Mouse (Mus musculus) hematopoietic stem cell, adult 5-6 weeks (primary cell): ENCODE results near the gene Gpr107. TPM values are rescaled to one million over a fixed set of nuclear protein-coding genes. Genes with fewer than 3 reads are reported as not detected.

Experiments
- ATAC-seq, 2 experiments: fragments of 125-278 bp in 1 of 2; replicated peaks in 1 of 2; 2 replicates each; pipeline ENCODE4 v1.8.0; 2016 to 2017; ENCODE audit warnings: inconsistent platforms in 2 of 2, mild to moderate bottlenecking in 2 of 2, moderate number of reproducible peaks in 2 of 2, low read depth in 1 of 2, moderate TSS enrichment in 1 of 2; ENCODE audit not compliant: low FRiP score in 2 of 2, poor library complexity in 2 of 2, severe bottlenecking in 2 of 2, insufficient read depth in 1 of 2, low TSS enrichment in 1 of 2
- total RNA-seq: library from RNA; stranded (forward); fragments of 172-1452, 232-1000 nt; gene quantifications from 2 replicates; pipeline ENCODE4 v1.2.3, GENCODE M21; 2017

Gene Gpr107
- total RNA-seq, 1 experiment from 2014 or later: 11.8 TPM

DNA sequence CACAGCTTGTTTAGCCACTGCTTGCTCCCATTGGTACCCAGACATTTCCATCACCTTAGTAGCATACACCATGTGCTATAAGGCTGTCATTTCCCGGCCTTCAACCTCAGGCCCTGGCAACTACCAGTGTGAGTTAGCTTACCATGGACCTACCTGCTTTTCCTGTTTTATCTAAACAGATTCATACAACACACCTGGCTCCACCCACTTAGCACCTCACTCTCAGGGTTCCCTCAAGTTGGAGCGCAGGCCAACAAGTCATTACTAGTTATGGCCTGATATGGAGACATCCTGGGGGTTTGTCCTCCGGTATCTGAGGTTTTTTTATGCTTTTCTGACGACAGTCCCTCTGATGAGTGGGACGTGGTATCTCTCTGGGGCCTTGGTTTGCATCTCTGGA, 28.6 kb upstream of the Gpr107 start:
- ATAC-seq: no peak

DNA sequence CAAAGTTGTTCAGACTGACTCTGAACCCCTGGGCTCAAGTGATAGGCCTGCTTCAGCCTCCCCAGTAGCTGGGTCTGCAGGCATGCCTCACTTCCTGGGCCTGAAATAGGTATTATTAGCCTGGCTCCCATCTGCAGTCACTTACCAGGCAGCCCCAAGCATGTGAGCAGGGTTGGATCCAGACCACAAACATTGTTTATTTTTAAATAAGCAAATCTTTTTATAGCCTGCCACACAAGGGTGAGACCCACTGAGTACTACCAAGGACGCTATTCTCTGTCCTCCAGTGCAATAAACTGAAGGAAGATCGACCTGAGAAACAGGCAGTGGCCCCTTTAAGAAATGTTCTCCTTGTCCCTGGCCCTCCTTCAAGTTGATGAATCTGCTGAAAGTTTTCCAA, 27.4 kb upstream of the Gpr107 start:
- no peak for ATAC-seq

GRCm38 (mm10) chr2:31125156-31125555, 27.0 kb upstream of the Gpr107 start:
- no peak for ATAC-seq

DNA sequence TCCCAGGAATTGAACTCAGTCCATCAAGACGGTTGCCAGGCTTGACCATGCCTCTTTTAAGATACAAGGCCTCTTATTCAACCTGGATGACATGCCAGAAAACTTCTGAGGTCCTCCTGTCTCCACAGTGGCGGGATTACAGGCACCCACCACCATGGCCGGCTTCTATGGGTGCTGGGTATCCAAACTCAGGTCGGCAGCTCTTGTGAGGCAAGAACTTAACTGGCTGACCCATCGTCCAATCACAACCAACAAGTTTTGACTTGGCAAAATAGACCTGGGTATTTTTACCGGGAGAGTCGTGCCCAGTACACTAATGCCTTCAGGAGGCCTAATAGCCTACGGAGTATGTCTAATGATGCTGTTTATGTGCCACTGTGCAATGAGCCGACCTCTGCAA, 26.1 kb upstream of the Gpr107 start:
- ATAC-seq: no peak

- ATAC-seq: no peak
Observed at GRCm38 (mm10) chr2:31127219-31127618, 24.9 kb upstream of the Gpr107 start.

- ATAC-seq: 0 out of 4 replicates have a peak, but pooled peaks of 1 of the 2 experiments have one; percentile 33
Observed at GRCm38 (mm10) chr2:31127899-31128298, 24.2 kb upstream of the Gpr107 start.

- no peak for ATAC-seq
Observed at GRCm38 (mm10) chr2:31129742-31130518, 22.2 kb upstream of the Gpr107 start.

- ATAC-seq: peak; percentile 61 to 68
Observed at GRCm38 (mm10) chr2:31130815-31131299, 21.3 kb upstream of the Gpr107 start.

- no peak for ATAC-seq
Observed at GRCm38 (mm10) chr2:31132682-31133081, 19.4 kb upstream of the Gpr107 start.

- no peak for ATAC-seq
Observed at GRCm38 (mm10) chr2:31133981-31134380, 18.1 kb upstream of the Gpr107 start.

- ATAC-seq: no peak
Observed at GRCm38 (mm10) chr2:31135512-31135931, 16.6 kb upstream of the Gpr107 start.

GRCm38 (mm10) chr2:31136338-31136737, 15.8 kb upstream of the Gpr107 start:
- ATAC-seq: no peak

DNA sequence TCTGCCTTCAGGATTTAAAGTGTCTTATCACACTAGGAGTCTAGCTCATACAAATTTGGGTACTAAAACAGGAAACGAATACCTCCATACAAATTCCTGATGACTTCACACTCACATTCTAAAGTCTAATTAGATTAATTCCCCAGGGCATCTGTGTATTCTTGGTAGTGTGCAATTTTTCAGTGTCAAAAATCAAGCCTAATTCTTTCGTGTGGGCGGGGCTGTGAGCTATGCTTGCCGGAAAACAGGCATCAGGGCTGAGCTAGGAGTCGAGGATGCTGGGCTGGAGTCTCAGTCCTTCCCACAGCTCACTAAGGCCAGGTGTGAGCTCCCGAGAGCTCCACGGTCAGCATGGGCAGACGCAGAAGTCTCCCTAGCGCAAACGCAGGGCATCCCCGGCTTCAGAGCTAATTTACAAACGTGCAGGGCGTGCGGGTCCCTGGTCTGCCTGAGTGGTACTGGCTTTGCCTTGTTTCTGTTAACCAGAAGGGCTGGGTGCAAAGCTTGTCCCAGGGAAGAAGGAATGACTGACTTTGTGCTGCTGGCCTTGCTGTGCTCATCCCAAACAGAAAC, 15.0 kb upstream of the Gpr107 start:
- no peak for ATAC-seq

GRCm38 (mm10) chr2:31139174-31139632, 12.9 kb upstream of the Gpr107 start:
- ATAC-seq: no peak

GRCm38 (mm10) chr2:31139991-31140771, 11.9 kb upstream of the Gpr107 start:
- ATAC-seq: no peak

GRCm38 (mm10) chr2:31140772-31141073, 11.4 kb upstream of the Gpr107 start:
- ATAC-seq: no peak

DNA sequence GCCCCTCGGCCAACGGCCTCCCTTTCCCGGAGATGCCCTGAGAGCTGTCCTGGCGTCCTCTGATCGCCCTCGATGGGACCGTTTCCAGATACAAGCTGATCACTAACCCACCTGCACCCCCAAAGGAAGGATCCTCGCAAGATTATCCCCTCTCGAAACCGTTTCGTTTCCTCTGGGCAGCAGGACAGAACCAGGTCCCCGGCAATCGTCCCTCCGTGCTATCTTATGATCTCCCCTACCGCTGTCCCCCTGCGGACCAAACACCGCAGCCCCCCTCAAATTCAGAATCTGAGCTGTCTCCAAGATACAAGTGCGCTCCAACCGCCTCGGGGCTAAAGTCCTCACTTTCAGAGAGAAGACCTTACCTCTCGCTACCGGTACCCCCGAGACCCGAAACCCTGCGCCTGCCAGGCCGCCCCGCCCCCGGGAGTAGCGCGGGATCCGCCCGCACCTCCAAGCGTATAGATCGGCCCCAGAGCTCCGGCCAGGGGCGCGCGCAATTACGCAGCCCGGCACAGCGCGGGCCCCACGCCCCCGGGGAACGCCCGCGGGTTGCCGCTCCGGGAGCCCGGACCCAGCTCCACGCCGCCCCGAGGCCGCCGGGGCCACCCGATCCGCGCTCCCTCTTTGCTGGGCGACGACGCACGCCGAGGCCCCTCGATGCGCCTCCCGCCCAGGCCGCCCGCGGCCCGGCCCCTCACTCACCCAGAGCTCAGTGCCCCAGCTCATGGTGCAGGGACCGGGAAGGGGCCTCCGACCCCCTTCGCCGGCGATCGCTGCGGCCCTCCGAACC, 10.8 kb upstream of the Gpr107 start:
- ATAC-seq: no peak
